Mouse (Mus musculus): ENCODE measurements around the gene Hist1h3d. TPM values are rescaled to one million over a fixed set of nuclear protein-coding genes. Genes with fewer than 3 reads are reported as not detected.
"Not testable (repeated sequence)": the region's sequence is repeated elsewhere in the genome, so short reads cannot be mapped to it uniquely, and the experiment has no call there.

The Hist1h3d gene
- polyA plus RNA-seq, 1 experiment from 2014 or later = 7.2 TPM

DNA sequence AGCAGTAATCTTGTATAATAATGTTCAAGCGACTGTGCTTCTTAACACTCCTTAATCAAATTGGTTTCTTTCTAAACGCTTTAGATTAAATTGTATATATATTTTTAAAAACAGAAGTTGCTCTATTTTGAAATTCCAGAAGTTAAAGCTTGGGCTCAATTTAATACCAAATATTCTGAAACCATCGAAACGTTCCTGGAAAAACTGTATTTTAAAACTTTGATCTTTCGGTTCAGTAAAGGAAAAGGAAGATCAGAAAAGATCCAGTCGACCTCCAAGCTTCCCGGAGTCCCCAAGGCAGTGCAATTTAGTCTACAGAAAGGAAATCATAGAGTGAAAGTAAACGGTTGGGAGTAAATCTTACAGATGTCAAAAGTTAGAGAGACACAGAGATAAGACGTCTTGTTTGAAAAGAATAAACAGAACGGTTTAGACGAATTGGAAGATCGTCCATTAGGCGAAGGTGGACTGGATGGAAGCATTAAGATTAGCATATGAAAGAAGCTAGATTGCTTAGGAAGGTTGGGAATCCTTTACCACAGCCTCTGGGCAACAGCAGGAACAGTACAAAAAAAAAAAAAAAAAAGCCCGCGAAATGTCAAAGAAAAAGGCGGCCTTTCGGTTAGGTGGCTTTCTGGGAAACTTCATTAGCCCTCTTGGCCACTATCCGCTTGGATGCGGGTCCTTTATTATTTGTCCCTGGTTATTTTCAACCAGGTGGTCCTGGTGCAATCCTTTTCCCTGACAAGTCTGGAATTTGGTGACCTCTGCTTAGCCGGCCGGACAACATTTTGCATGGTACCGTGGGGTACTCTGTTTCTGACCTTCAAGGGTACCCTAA lies 10.8 kb downstream of the Hist1h3d start:
- H3K4me3 ChIP-seq (ENCODE audit: low read depth, low read length) = peak overlapping the region; percentile 17
- peaks cover 3% of the 10 kb centered on the region; the same call in 1 of the 2 replicates for H3K4me1 ChIP-seq (replicated peaks; ENCODE audit: control insufficient read depth, insufficient read depth, low read length)
- H3K27ac ChIP-seq (ENCODE audit: low read depth, low read length) = peak overlapping the region; percentile 82
- H3K36me3 ChIP-seq (ENCODE audit: control insufficient read depth, insufficient read depth, low read length) = no peaks in the 10 kb centered on the region
- no peak for ATAC-seq (ENCODE audit: low FRiP score)
- DNase-seq (ENCODE audit: low spot score) = peak; percentile 44
- H3K9ac ChIP-seq (ENCODE audit: low read depth, low read length) = peak overlapping the region; percentile 57
- H3K27me3 ChIP-seq (ENCODE audit: control insufficient read depth, insufficient read depth, low read length) = no peaks in the 10 kb centered on the region
- H3K4me2 ChIP-seq (replicated peaks; ENCODE audit: low read depth, low read length) = peak overlapping the region; percentile 38
- no peaks in the 10 kb centered on the region for H3K9me3 ChIP-seq (ENCODE audit: control insufficient read depth, low read length)
- WGBS = 2% methylated on average over 22 of the region's 22 CpGs

GRCm38 (mm10) chr13:23586940-23587225 lies 11.3 kb downstream of the Hist1h3d start:
- Histone ChIP-seq H3K4me1 (replicated peaks; ENCODE audit: control insufficient read depth, insufficient read depth, low read length) (peaks cover 3% of the 10 kb centered on the region; the same call in 1 of the 2 replicates), H3K9ac (ENCODE audit: low read depth, low read length) (peak overlapping the region; percentile 57), H3K4me3 (ENCODE audit: low read depth, low read length) (peak overlapping the region; percentile 17), H3K36me3 (ENCODE audit: control insufficient read depth, insufficient read depth, low read length) (no peaks in the 10 kb centered on the region), H3K9me3 (ENCODE audit: control insufficient read depth, low read length) (no peaks in the 10 kb centered on the region), H3K27ac (ENCODE audit: low read depth, low read length) (peak overlapping the region; percentile 82), H3K27me3 (ENCODE audit: control insufficient read depth, insufficient read depth, low read length) (no peaks in the 10 kb centered on the region), H3K4me2 (replicated peaks; ENCODE audit: low read depth, low read length) (peak overlapping the region; percentile 38)
- 17% methylated on average over 1 of the region's 1 CpGs for WGBS
- no peak for ATAC-seq (ENCODE audit: low FRiP score)
- DNase-seq (ENCODE audit: low spot score) = no peak

GRCm38 (mm10) chr13:23591206-23591605 lies 15.6 kb downstream of the Hist1h3d start:
- Histone ChIP-seq H3K36me3 (ENCODE audit: control insufficient read depth, insufficient read depth, low read length) (no peaks in the 10 kb centered on the region), H3K27ac (ENCODE audit: low read depth, low read length) (no peak overlapping the region), H3K27me3 (ENCODE audit: control insufficient read depth, insufficient read depth, low read length) (no peaks in the 10 kb centered on the region), H3K9ac (ENCODE audit: low read depth, low read length) (no peak overlapping the region), H3K4me1 (replicated peaks; ENCODE audit: control insufficient read depth, insufficient read depth, low read length) (no peaks in the 10 kb centered on the region), H3K4me2 (replicated peaks; ENCODE audit: low read depth, low read length) (no peak overlapping the region), H3K9me3 (ENCODE audit: control insufficient read depth, low read length) (no peaks in the 10 kb centered on the region), H3K4me3 (ENCODE audit: low read depth, low read length) (no peak overlapping the region)
- ATAC-seq (ENCODE audit: low FRiP score) (no peak), DNase-seq (ENCODE audit: low spot score) (no peak)
- 97% methylated on average over 7 of the region's 7 CpGs for WGBS

- WGBS = 84% methylated on average over 7 of the region's 7 CpGs
- H3K4me2 ChIP-seq (replicated peaks; ENCODE audit: low read depth, low read length); H3K9ac ChIP-seq (ENCODE audit: low read depth, low read length); ATAC-seq (ENCODE audit: low FRiP score); H3K27ac ChIP-seq (ENCODE audit: low read depth, low read length); H3K27me3 ChIP-seq (ENCODE audit: control insufficient read depth, insufficient read depth, low read length); DNase-seq (ENCODE audit: low spot score); H3K4me1 ChIP-seq (replicated peaks; ENCODE audit: control insufficient read depth, insufficient read depth, low read length); H3K4me3 ChIP-seq (ENCODE audit: low read depth, low read length); H3K36me3 ChIP-seq (ENCODE audit: control insufficient read depth, insufficient read depth, low read length); H3K9me3 ChIP-seq (ENCODE audit: control insufficient read depth, low read length): not testable (repeated sequence)
These were observed 16.3 kb downstream of the Hist1h3d start for GRCm38 (mm10) chr13:23591886-23592285.

DNA sequence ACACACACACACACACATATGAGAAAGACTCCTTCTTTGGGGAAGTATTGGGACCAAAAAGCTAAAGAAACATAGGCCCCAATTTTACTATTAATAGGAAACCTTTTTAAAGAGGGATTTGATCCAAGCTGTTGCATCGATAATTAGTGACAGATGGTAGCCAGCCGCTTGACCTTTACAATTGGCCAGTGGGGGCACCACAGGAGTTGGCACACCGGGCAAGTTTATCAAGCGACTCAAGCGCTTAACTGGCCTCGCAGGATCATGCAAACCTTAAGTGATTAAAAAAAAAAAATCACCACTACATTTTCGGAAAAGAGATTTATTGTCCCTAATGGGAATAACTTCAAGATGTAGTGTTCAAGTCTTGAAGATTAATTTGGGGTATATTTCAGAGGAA lies 17.1 kb downstream of the Hist1h3d start:
- no peak for ATAC-seq (ENCODE audit: low FRiP score)
- Histone ChIP-seq H3K9ac (ENCODE audit: low read depth, low read length) (no peak overlapping the region), H3K27me3 (ENCODE audit: control insufficient read depth, insufficient read depth, low read length) (no peaks in the 10 kb centered on the region), H3K9me3 (ENCODE audit: control insufficient read depth, low read length) (no peaks in the 10 kb centered on the region), H3K4me3 (ENCODE audit: low read depth, low read length) (no peak overlapping the region), H3K4me1 (replicated peaks; ENCODE audit: control insufficient read depth, insufficient read depth, low read length) (no peaks in the 10 kb centered on the region), H3K36me3 (ENCODE audit: control insufficient read depth, insufficient read depth, low read length) (no peaks in the 10 kb centered on the region), H3K27ac (ENCODE audit: low read depth, low read length) (no peak overlapping the region), H3K4me2 (replicated peaks; ENCODE audit: low read depth, low read length) (no peak overlapping the region)
- DNase-seq (ENCODE audit: low spot score) = no peak
- 82% methylated on average over 7 of the region's 7 CpGs for WGBS

DNA sequence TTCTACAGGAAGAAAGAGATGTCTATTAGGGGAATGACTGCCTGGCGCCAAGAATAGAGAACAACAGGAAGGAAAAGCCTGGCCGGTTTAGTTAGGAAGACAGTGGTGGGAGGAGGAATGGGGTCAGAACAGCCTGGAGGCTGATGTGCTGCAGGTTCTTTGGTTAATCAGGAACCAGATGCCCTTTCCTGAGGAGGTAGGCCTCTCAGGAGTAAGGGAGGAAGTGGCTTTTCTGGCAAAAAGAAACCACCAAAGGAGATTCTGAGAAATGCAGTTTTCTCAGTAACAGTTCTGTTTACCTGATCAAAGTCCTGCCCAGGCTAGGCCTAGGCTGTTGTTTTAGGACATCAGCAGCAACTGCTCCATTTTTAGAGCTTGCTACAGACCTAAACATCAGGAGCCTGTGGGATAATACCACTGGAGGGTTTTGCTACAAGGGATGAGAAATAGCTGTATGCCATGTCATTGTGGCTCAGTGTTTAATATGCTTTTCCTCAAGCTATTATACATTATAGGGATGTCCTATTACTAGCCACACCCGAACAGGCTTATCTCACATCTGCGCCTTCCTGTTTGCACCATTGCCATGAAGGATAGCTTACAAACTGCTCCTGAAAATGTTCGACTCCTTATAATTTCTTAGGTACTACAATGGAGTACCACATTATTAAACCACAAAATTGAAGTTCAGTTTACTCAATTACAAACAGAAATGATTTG lies 17.6 kb downstream of the Hist1h3d start:
- Histone ChIP-seq H3K4me2 (replicated peaks; ENCODE audit: low read depth, low read length) (no peak overlapping the region), H3K4me3 (ENCODE audit: low read depth, low read length) (no peak overlapping the region), H3K36me3 (ENCODE audit: control insufficient read depth, insufficient read depth, low read length) (no peaks in the 10 kb centered on the region), H3K9ac (ENCODE audit: low read depth, low read length) (no peak overlapping the region), H3K27ac (ENCODE audit: low read depth, low read length) (no peak overlapping the region), H3K4me1 (replicated peaks; ENCODE audit: control insufficient read depth, insufficient read depth, low read length) (no peaks in the 10 kb centered on the region), H3K9me3 (ENCODE audit: control insufficient read depth, low read length) (no peaks in the 10 kb centered on the region), H3K27me3 (ENCODE audit: control insufficient read depth, insufficient read depth, low read length) (no peaks in the 10 kb centered on the region)
- DNase-seq (ENCODE audit: low spot score) (no peak), ATAC-seq (ENCODE audit: low FRiP score) (no peak)
- 91% methylated on average over 5 of the region's 5 CpGs for WGBS

- no peaks in the 10 kb centered on the region for H3K27me3 ChIP-seq (ENCODE audit: control insufficient read depth, insufficient read depth, low read length)
- H3K4me2 ChIP-seq (replicated peaks; ENCODE audit: low read depth, low read length) = no peak overlapping the region
- no peak for DNase-seq (ENCODE audit: low spot score)
- H3K4me1 ChIP-seq (replicated peaks; ENCODE audit: control insufficient read depth, insufficient read depth, low read length) = no peaks in the 10 kb centered on the region
- no peak overlapping the region for H3K9ac ChIP-seq (ENCODE audit: low read depth, low read length)
- 84% methylated on average over 2 of the region's 2 CpGs for WGBS
- H3K36me3 ChIP-seq (ENCODE audit: control insufficient read depth, insufficient read depth, low read length) = no peaks in the 10 kb centered on the region
- H3K4me3 ChIP-seq (ENCODE audit: low read depth, low read length) = no peak overlapping the region
- no peaks in the 10 kb centered on the region for H3K9me3 ChIP-seq (ENCODE audit: control insufficient read depth, low read length)
- no peak for ATAC-seq (ENCODE audit: low FRiP score)
- H3K27ac ChIP-seq (ENCODE audit: low read depth, low read length) = no peak overlapping the region
These were observed 19.6 kb downstream of the Hist1h3d start for GRCm38 (mm10) chr13:23595185-23595584.

DNA sequence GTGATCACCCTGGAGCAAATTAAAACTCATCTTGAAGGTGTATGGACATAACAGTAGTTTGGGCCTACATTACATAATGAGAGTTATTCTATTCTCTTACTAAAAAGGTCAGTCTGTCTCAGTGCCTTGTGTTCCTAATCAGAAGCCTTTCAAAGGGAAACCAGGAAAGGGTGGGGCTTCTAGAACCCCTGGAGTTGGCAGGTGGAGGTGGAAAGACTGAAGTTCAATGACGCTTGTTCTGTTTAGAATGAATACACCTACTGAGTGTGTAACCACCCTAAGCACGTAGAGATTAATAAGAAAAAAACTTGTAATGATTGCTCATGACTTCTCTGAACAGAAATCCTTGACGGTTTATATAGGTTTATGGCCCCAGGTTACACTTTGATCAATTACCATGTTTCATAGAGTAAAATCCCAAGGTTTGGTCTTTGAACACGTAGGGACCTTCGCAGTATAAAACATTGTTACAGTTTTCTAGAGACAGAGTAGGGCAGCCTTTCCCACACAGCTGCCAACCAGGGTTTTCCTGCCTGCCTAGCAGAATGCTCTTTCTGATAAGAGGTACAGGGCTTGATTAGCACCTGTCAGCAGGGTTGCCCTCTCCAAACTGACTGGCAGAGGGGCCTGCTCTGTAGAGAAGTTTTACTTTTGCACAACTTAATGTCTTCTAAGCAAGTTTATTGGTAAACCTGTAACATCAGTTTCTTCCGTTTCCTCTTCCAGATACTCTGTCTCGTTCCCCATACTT lies 20.2 kb downstream of the Hist1h3d start:
- 84% methylated on average over 7 of the region's 7 CpGs for WGBS
- Histone ChIP-seq H3K4me2 (replicated peaks; ENCODE audit: low read depth, low read length) (no peak overlapping the region), H3K27ac (ENCODE audit: low read depth, low read length) (no peak overlapping the region), H3K4me1 (replicated peaks; ENCODE audit: control insufficient read depth, insufficient read depth, low read length) (no peaks in the 10 kb centered on the region), H3K27me3 (ENCODE audit: control insufficient read depth, insufficient read depth, low read length) (no peaks in the 10 kb centered on the region), H3K9me3 (ENCODE audit: control insufficient read depth, low read length) (no peaks in the 10 kb centered on the region), H3K36me3 (ENCODE audit: control insufficient read depth, insufficient read depth, low read length) (no peaks in the 10 kb centered on the region), H3K9ac (ENCODE audit: low read depth, low read length) (no peak overlapping the region), H3K4me3 (ENCODE audit: low read depth, low read length) (no peak overlapping the region)
- no peak for DNase-seq (ENCODE audit: low spot score)
- no peak for ATAC-seq (ENCODE audit: low FRiP score)

All from hindbrain, embryonic 11.5 days (tissue).